Mouse (Mus musculus) C2C12 (cell line): ENCODE data around the gene Sorcs2.

Experiments
- CTCF ChIP-seq: IDR thresholded peaks from one replicate; pipeline ENCODE4 v1.5.1; 2011; ENCODE audit not compliant: control insufficient read depth, insufficient read depth, insufficient read length
- MAX ChIP-seq: IDR thresholded peaks from one replicate; pipeline ENCODE4 v1.6.1; 2011; ENCODE audit warnings: mild to moderate bottlenecking, control low read depth
- USF1 ChIP-seq: IDR thresholded peaks from one replicate; pipeline ENCODE4 v1.6.1; 2011; ENCODE audit warnings: low read depth, mild to moderate bottlenecking, control low read depth, moderate library complexity

- TF ChIP-seq CTCF (no peak), MAX (no peak), USF1 (no peak)
Observed at GRCm38 (mm10) chr5:36304299-36304980, 93.5 kb downstream of the Sorcs2 start.
